Mouse (Mus musculus) cerebellum, adult 2 months (tissue): ENCODE measurements around the gene Gm20905. TPM values are rescaled to one million over a fixed set of nuclear protein-coding genes. Genes with fewer than 3 reads are reported as not detected.
"Not testable (repeated sequence)": the region's sequence is repeated elsewhere in the genome, so short reads cannot be mapped to it uniquely, and the experiment has no call there.

Source experiments
- DNase-seq, 2 experiments: peaks; one replicate each; pipeline ENCODE4 v3.0.0; 2021
- H3K27ac ChIP-seq: fragments of 200-500 bp; 2 replicates; pipeline ENCODE4 v1.5.1; 2012; ENCODE audit warnings: low read length, control low read depth, inconsistent platforms; ENCODE audit not compliant: insufficient read depth
- H3K27me3 ChIP-seq: fragments of 200-500 bp; 2 replicates; pipeline ENCODE4 v1.6.1; 2012; ENCODE audit warnings: inconsistent platforms, mild to moderate bottlenecking, low read length, moderate library complexity; ENCODE audit not compliant: control insufficient read depth, insufficient read depth
- H3K4me1 ChIP-seq: fragments of 200-500 bp; 2 replicates; pipeline ENCODE4 v1.6.1; 2011; ENCODE audit warnings: low read length; ENCODE audit not compliant: control insufficient read depth, insufficient read depth
- H3K4me3 ChIP-seq: fragments of 200-500 bp; replicated peaks from 2 replicates; pipeline ENCODE3; 2011; ENCODE audit warnings: mild to moderate bottlenecking, low read depth, low read length, control low read depth; ENCODE audit not compliant: insufficient read depth
- WGBS: fragments of 180-500 bp; shearing (Covaris S2); methylation state at CpG from one replicate; pipeline ENCODE4 v1.1.7; 2018; 5-methylcytosine and 5-hydroxymethylcytosine counted together
- polyA plus RNA-seq: library from polyadenylated mRNA; depleted of rRNA; stranded (reverse); fragments of >200 nt; gene quantifications from 2 replicates; pipeline ENCODE4 v1.2.3, GENCODE M21; 2012; rRNA removed

Gm20905 gene
- polyA plus RNA-seq, result not detected in 2 replicates

GRCm38 (mm10) chrY:37259503-37259902, at the start of gene Gm20905:
TSS of gene Gm20905 (minus strand) at chrY:37259603.
- not testable (repeated sequence) for H3K27ac ChIP-seq, H3K4me1 ChIP-seq, DNase-seq, H3K27me3 ChIP-seq, H3K4me3 ChIP-seq
- no CpG with 5 or more reads among the region's 6 CpGs for WGBS
